Mouse (Mus musculus): ENCODE data around the gene Prdx2.

Gene Prdx2

GRCm38 (mm10) chr8:84979599-84980421 is 10.4 kb downstream of the Prdx2 start:
- peak; percentile 91 for DNase-seq

- DNase-seq, result no peak
These were observed 11.4 kb downstream of the Prdx2 start for GRCm38 (mm10) chr8:84980622-84981358.

DNA sequence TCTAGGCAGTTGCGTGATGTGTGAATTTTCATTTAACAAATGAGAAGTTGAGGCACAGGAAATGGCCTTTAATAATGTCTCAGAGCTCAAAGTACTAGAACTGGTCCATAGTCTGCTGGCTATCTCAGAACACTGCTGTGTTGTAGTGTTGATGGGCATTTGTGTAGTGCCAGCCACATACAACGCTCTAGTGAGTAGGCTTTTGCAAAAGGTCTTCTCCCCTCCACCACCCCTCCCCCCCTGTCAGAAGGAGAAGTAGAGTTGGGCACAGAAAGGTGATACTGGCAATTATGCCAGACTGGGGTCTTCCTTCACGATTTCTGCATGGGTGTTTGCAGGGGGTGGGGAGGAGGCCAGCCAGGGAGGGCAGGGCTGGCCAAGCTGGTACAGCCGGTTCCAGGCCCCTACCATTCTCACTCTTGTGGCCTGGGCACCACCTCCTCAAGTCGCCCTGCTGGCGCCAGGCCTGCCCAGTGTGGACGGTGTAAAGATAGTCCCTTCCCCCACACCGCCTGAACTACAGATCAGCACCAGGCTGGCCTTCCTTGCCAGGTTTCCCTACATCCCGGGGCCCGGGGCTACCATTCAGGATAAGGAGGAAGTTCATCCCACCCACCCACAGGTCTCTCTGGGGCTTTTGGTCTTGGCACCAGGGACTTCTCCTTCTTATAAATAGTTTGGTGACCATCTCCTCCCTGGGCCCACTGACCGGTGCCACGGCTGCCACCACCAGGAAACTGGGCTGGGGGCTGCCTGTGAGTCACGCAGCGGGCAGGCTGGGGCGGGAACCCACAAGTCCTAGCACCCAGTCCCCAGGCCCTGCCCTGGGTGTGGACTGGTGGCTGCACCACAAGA is 12.5 kb downstream of the Prdx2 start:
- DNase-seq, result no peak

DNA sequence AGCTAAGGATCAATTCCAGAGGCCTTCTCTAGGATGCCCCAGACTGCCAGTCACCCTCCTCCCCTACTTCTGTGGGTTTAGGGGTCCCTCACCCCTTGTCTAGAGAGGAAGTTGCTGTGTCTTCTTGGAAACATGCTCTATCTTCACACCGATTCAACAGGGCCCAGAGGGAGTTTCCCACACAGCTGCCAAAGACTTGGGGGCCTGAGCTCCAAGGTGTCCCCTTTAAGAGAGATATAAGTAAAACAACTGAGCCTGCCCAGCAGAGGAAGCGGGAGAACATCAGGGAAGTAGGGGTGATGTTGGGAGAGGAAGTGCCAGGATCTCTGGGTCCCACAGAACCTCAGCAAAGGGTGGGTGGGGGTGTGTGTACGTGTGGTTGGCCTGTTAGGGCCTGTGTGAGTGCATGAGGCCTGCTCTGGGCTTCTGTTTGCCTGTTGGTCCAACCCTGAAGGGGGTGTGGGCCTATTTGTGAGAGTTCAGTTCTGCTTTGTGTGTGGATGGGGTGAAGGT is 13.2 kb downstream of the Prdx2 start:
- no peak for DNase-seq

GRCm38 (mm10) chr8:84984294-84985048 is 15.1 kb downstream of the Prdx2 start:
- DNase-seq, result no peak

DNA sequence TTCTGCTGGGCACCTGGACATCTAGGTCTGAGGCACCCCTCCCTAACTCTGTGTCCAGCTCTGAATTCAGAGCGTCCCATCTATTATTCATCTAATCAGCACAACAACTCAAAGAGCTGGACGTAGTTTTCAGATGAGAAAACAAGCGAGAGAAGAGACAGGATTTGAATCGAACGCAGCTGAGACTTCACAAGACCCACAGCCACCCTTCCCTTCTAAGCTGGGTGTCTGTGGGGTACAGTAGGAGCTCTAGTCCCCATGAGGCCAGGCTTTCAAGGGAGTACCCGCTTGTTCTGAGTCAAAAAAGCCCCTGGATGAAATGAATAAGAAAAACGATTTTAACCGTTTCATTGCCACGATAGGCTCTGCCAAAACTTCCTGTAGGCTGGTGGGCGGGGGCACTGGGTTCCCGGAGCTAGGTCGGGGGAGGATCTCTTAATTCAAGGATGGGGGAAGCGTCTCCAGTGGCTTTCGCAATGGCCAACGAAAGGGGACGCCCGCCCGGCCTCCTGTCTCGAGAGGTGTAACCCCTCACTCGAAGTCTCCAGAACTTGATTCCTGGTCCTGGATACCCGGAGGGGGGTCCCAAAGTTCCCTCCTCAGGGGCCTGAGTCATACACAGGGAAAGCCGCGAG is 15.8 kb downstream of the Prdx2 start:
- DNase-seq, result no peak

- peak; percentile 96 for DNase-seq
These were observed 16.4 kb downstream of the Prdx2 start for GRCm38 (mm10) chr8:84985684-84986378.

GRCm38 (mm10) chr8:84986379-84986945 is 17.1 kb downstream of the Prdx2 start:
- no peak for DNase-seq

DNA sequence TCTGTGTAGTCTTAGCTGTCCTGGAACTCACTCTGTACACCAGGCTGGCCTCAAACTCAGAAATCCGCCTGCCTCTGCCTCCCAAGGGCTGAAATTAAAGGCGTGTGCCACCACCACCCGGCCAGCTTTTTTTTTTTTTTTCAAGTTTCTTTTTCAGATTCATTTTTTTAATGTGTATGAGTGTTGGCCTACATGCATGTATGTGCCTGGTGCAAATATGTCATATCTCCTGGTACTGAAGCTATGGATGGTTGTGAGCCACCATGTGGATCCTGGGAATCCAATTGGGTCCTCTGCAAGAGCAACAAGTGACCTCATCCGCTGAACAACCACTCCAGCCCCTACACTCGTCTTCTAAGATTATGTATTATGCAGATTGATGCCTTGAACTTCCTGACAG is 18.0 kb downstream of the Prdx2 start:
- DNase-seq, result no peak

- no peak for DNase-seq
These were observed 18.5 kb downstream of the Prdx2 start for GRCm38 (mm10) chr8:84987903-84988302.

- no peak for DNase-seq
These were observed 19.9 kb downstream of the Prdx2 start for GRCm38 (mm10) chr8:84989311-84989731.

- peak; percentile 83 for DNase-seq
These were observed 20.4 kb downstream of the Prdx2 start for GRCm38 (mm10) chr8:84989810-84990209.

DNA sequence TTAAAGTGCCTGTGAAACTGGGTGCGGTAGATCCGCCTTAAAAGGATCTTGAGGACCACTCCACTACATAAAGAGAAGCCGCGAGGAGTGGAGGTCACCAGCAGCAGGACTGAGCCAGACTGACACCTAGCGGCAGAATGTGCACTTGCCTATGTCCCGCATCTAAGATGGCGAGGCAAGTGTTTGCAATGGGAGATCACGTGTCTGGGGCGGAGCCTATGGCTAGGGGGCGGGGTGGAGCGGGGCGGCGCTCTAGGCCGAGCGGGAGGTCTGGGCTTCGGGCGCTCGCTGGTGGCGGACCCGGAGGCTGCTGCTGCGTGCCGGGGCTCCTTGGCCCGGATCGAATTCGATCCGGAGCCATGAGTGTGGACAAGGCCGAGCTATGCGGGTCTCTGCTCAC is 21.0 kb downstream of the Prdx2 start, which contains the start of gene Hook2:
Gene Hook2, plus strand, starts transcription at position 255 of the 400 bp plus-strand sequence.
- DNase-seq, result peak; percentile 93

DNA sequence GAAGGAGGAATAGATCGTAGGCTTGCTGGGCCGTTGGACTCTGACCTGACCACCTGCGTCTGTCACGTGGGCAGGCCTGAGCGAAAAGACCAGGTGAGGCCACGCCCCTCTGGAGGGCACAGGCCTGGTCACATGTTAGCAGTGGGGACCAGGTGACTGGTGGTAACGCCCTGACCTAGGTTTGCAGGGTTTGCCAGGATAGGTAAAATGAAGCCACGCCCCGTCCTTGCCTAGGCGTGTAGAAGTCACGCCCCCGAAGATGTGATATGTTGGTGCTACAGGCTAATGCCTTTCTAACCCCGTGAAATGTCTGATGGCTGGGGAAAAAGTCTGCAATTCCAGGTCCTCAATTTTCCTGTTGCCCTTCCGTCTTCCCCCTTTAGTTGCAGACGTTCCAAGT is 21.4 kb downstream of the Prdx2 start:
- DNase-seq, result no peak

- no peak for DNase-seq
These were observed 25.0 kb downstream of the Prdx2 start for GRCm38 (mm10) chr8:84994375-84994774.

- DNase-seq, result no peak
These were observed 26.3 kb downstream of the Prdx2 start for GRCm38 (mm10) chr8:84995680-84996079.

GRCm38 (mm10) chr8:84996978-84997377 is 27.6 kb downstream of the Prdx2 start:
- DNase-seq, result no peak

- peak; percentile 88 for DNase-seq
These were observed 28.4 kb downstream of the Prdx2 start for GRCm38 (mm10) chr8:84997649-84998295.

GRCm38 (mm10) chr8:85007686-85008085 is 38.3 kb downstream of the Prdx2 start:
- DNase-seq, result no peak

- DNase-seq, result no peak
These were observed 41.9 kb downstream of the Prdx2 start for GRCm38 (mm10) chr8:85011242-85011641.

Measured in right cerebral cortex, postnatal 25 days (tissue).